Mouse (Mus musculus) erythroblast, embryonic 14.5 days (primary cell): Measurements from ENCODE around the gene Apol8.
"Not testable (repeated sequence)": the region's sequence is repeated elsewhere in the genome, so short reads cannot be mapped to it uniquely, and the experiment has no call there.

Experiments used
- GATA1 ChIP-seq: IDR thresholded peaks from 2 replicates; pipeline ENCODE4 v1.6.1; 2012; ENCODE audit warnings: low read length, inconsistent platforms, mixed read lengths
- TAL1 ChIP-seq: IDR thresholded peaks from 3 replicates; pipeline ENCODE4 v1.6.1; 2012; ENCODE audit warnings: low read length, inconsistent platforms, mixed read lengths

- TF ChIP-seq GATA1, TAL1: not testable (repeated sequence)
Measured at GRCm38 (mm10) chr15:77728739-77729138, 28.1 kb downstream of the Apol8 start, which contains the start of gene Apol9b.
